Mouse (Mus musculus) embryonic facial prominence, embryonic 14.5 days (tissue): ENCODE results near the gene Hcfc1r1. TPM values are rescaled to one million over a fixed set of nuclear protein-coding genes. Genes with fewer than 3 reads are reported as not detected.

ENCODE experiments used
- ATAC-seq: fragments of 200-750 bp; cut with Nextera tagmentation; 2 replicates; pipeline ENCODE4 v1.8.0; 2017; ENCODE audit warnings: low read depth, moderate number of reproducible peaks, moderate TSS enrichment
- DNase-seq: peaks from one replicate; pipeline ENCODE4 v3.0.0-alpha.2; 2015; ENCODE audit warnings: low spot score
- H3K27ac ChIP-seq: fragments of 300-500 bp; sonication (generic); replicated peaks from 2 replicates; pipeline ENCODE4 v1.5.1; 2014; ENCODE audit warnings: low read depth, mild to moderate bottlenecking, low read length, moderate library complexity
- H3K27me3 ChIP-seq: fragments of 300-500 bp; sonication (generic); replicated peaks from 2 replicates; pipeline ENCODE4 v1.6.1; 2014; ENCODE audit warnings: low read length; ENCODE audit not compliant: control insufficient read depth, insufficient read depth
- H3K36me3 ChIP-seq: fragments of 300-500 bp; sonication (generic); 2 replicates; pipeline ENCODE4 v1.6.1; 2014; ENCODE audit warnings: low read length, mixed read lengths; ENCODE audit not compliant: control insufficient read depth, insufficient read depth
- H3K4me1 ChIP-seq: fragments of 300-500 bp; sonication (generic); 2 replicates; pipeline ENCODE4 v1.6.1; 2014; ENCODE audit warnings: antibody characterized with exemption, low read length; ENCODE audit not compliant: control insufficient read depth, insufficient read depth
- H3K4me2 ChIP-seq: fragments of 300-500 bp; sonication (generic); 2 replicates; pipeline ENCODE4 v1.6.1; 2014; ENCODE audit warnings: low read depth, mild to moderate bottlenecking, low read length, moderate library complexity, mixed read lengths
- H3K4me3 ChIP-seq: fragments of 300-500 bp; sonication (generic); 2 replicates; pipeline ENCODE4 v1.5.1; 2014; ENCODE audit warnings: low read depth, mild to moderate bottlenecking, low read length
- H3K9ac ChIP-seq: fragments of 300-500 bp; sonication (generic); 2 replicates; pipeline ENCODE4 v1.6.1; 2014; ENCODE audit warnings: low read depth, mild to moderate bottlenecking, low read length, moderate library complexity, mixed read lengths
- H3K9me3 ChIP-seq: fragments of 300-500 bp; sonication (generic); 2 replicates; pipeline ENCODE4 v1.6.1; 2016; ENCODE audit warnings: low read length; ENCODE audit not compliant: control insufficient read depth
- WGBS: fragments of 180-500 bp; shearing (Covaris S2); extraction: QIAGEN DNeasy Blood & Tissue Kit; methylation state at CpG from one replicate; pipeline ENCODE4 v1.1.7; 2014; 5-methylcytosine and 5-hydroxymethylcytosine counted together
- polyA plus RNA-seq: library from polyadenylated mRNA; unstranded; fragments of >200 nt; fragmentation: Nextera tagmentation; extraction: Ambion mirVana; gene quantifications from 2 replicates; pipeline ENCODE4 v1.2.1, GENCODE M21; 2014

Hcfc1r1 gene
- polyA plus RNA-seq, result 94.8 and 107 TPM in 2 replicates

- DNase-seq (peak; percentile 99), ATAC-seq (peak; percentile 95)
- Histone ChIP-seq H3K9ac (peak within 1 kb of the TSS; percentile 63), H3K27ac (peak within 1 kb of the TSS; percentile 77), H3K4me3 (peak within 1 kb of the TSS; percentile 60), H3K27me3 (peaks cover 17% of the 10 kb centered on the region), H3K36me3 (peaks cover 21% of the 10 kb centered on the region), H3K4me1 (peaks cover 30% of the 10 kb centered on the region), H3K9me3 (no peaks in the 10 kb centered on the region), H3K4me2 (peak within 1 kb of the TSS; percentile 97)
- WGBS, result under 1% methylated on average over 39 of the region's 45 CpGs
These were observed at the start of gene Hcfc1r1, which contains the start of gene Thoc6 for GRCm38 (mm10) chr17:23673424-23674073. Hcfc1r1 (plus strand) TSS chr17:23673596. Thoc6 (minus strand) TSS chr17:23673882.

DNA sequence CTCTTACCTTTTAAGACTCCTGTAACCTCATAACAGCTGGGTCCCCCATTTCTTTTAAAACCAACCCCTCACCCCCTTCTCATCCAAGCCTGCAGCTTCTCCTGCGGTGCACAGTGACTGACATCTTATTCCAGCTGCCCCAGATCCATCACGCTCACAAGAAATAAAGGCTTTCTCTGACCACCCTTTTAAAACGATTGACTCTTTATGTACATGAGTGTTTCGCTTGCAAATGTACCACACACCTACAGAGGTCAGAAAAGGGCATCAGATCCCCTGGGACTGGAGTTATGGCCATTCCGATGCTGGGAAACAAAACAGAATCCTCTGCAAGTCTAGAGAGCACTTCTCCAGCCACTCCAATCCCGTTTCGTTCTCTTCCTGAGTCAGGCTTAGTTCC, 45.6 kb upstream of the Hcfc1r1 start:
- H3K4me3 ChIP-seq, result no peak overlapping the region
- ATAC-seq (no peak), DNase-seq (no peak)
- 35% methylated on average over 7 of the region's 7 CpGs for WGBS
- no peak overlapping the region for H3K4me2 ChIP-seq
- no peaks in the 10 kb centered on the region; the same call in 1 of the 2 replicates for H3K27me3 ChIP-seq
- no peak overlapping the region for H3K9ac ChIP-seq
- no peaks in the 10 kb centered on the region for H3K36me3 ChIP-seq
- no peak overlapping the region for H3K27ac ChIP-seq
- no peaks in the 10 kb centered on the region for H3K9me3 ChIP-seq
- no peaks in the 10 kb centered on the region for H3K4me1 ChIP-seq

DNA sequence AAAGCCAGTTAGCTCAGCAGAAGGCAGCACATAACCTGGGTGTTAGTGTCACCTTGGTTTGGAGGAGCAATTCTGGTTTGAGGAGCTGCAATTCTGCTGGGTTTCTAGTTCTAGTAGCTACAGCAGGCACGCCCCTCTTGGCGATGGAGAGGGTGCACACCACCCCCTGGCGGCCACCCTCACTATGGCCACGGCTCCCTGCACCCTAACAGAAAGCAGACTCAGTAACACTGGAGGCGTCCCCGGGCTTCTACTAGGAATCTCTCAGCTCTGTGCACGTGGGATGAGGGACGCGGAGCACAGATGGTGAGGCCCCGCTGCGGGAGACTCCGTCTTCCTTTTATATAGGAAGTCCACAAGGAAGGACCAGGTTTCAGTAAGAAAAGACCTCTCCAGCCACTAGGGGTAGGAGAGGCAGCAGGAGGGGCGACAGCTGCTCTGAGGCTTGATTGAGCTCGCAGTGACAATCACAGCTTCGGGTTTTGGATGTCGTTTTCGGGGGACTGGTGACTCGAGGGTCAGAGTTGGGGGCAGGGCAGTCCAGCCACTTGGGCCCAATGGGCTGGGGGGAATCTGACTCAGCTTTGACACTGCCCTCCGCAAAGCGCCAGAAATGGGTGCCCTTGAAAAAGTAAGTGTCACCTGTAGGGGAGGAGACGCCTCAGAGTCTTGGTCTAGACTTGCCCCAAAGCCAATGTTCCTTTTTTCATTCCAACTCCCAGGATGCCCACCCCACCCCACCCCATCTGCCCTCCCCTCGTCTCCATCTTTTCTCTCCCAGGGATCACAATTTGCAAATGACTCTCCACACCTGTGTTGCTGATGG, 43.0 kb upstream of the Hcfc1r1 start:
- WGBS, result 14% methylated on average over 22 of the region's 22 CpGs
- peak; percentile 92 for ATAC-seq
- H3K9ac ChIP-seq, result peak overlapping the region; percentile 34

DNA sequence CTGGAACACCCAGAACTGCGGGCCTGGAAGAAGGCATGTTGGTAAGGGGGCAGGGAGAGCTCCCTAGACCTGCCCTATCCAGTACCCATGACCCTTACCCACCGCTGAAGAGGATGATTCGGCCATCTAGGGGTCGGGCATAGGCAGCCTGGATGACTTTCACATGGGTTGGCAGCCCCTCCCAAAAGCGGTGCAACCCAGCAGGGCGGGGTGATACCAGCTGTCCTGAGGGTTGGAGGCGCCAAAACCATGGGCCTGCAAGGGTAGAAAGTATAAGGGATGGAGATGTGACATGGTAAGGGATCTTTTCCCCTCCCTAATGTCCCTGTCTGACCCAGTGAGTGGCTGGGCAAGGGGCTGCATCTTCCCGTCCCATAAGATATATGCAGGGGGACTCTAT, 42.2 kb upstream of the Hcfc1r1 start:
- Histone ChIP-seq H3K4me3 (no peak overlapping the region), H3K9me3 (no peaks in the 10 kb centered on the region), H3K4me2 (no peak overlapping the region), H3K36me3 (no peaks in the 10 kb centered on the region), H3K27ac (no peak overlapping the region), H3K27me3 (no peaks in the 10 kb centered on the region), H3K4me1 (no peaks in the 10 kb centered on the region), H3K9ac (no peak overlapping the region)
- WGBS, result 82% methylated on average over 8 of the region's 8 CpGs
- ATAC-seq, result no peak
- DNase-seq, result no peak

More for the DNA sequence above, 43.0 kb upstream of the Hcfc1r1 start:
- H3K27me3 ChIP-seq, result no peaks in the 10 kb centered on the region
- peak overlapping the region; percentile 54 for H3K4me2 ChIP-seq
- DNase-seq, result peak; percentile 74
- H3K27ac ChIP-seq, result no peak overlapping the region
- H3K36me3 ChIP-seq, result no peaks in the 10 kb centered on the region
- peak overlapping the region; percentile 17; the same call in 1 of the 2 replicates for H3K4me3 ChIP-seq
- H3K4me1 ChIP-seq, result no peaks in the 10 kb centered on the region
- no peaks in the 10 kb centered on the region for H3K9me3 ChIP-seq

DNA sequence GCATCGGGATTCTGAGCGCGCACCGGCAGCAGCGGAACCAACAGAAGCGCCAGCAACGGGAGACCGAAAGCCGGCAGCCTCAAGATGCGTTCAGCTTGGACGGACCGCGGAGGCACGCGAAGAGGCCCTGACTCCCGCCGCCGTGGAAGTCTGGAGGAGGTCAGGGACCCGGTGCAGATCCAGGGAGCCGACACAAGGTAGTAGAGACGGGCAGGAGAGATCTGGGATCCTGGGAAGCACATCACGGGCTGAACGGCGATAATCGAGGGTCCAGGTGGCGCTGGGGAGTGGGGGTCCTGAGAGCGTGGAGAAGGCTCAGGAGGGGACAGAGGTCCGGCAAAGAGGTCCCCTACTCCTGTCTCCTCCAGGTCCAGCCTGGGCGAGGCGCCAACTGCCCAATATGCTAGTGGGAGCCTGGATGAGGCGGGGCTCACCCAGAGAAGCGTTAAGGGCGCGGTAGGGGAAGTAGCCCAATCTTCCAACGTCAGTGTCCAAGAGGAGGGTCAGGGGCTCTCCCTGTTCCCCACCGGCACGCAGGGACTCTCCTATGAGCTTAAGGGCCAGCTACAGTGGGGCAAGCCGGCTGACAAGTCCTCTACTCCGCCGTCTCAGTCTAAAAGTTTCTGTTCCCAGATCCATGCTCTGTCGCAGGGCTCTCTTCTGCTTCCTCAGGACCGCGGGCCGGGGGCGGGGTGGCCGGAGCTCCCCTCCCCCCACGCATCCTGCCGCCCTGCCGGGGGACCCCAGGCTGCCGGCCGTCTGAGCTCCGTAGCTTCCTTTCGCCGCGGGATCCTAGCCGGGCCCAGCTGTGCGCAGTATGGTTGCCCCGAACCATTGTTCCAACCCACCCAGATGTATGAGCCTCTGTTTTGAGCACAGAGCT, 28.5 kb upstream of the Hcfc1r1 start, which contains the start of gene Mmp25:
Mmp25 (minus strand) TSS at position 665 of the 883 bp plus-strand sequence.
- Histone ChIP-seq H3K4me3 (peak within 1 kb of the TSS; percentile 46), H3K9me3 (0 out of 2 replicates have a peak, but pooled peaks cover 5% of the 10 kb centered on the region), H3K27me3 (peaks cover 33% of the 10 kb centered on the region), H3K27ac (no peak within 1 kb of the TSS), H3K36me3 (no peaks in the 10 kb centered on the region), H3K4me1 (0 out of 2 replicates have a peak, but pooled peaks cover 3% of the 10 kb centered on the region), H3K9ac (peak within 1 kb of the TSS; percentile 59), H3K4me2 (peak within 1 kb of the TSS; percentile 83)
- DNase-seq (peak; percentile 17), ATAC-seq (peak; percentile 33; the same call in 1 of the 2 replicates)
- under 1% methylated on average over 48 of the region's 58 CpGs for WGBS

DNA sequence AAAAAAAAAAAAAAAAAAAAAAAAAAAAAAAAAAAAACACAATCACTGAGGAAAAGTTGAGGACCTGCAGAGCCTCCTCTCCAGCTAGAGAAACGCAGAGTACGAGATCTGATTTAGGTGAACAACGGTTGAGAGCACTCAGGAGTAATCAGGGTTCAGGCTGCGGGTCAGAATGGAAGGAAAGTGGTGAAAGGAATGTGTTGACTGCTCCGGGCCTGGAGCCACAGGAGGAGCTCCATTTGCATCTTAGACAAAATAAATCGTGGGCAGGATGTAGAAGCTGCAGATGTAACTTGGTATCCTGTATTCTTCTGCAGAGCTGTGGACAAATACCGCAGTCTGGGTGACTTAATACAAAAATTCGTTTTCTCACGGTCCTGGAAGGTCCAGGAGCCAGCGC, 27.5 kb upstream of the Hcfc1r1 start:
- Histone ChIP-seq H3K9me3 (0 out of 2 replicates have a peak, but pooled peaks cover 5% of the 10 kb centered on the region), H3K36me3 (no peaks in the 10 kb centered on the region), H3K4me2 (no peak overlapping the region), H3K4me1 (0 out of 2 replicates have a peak, but pooled peaks cover 3% of the 10 kb centered on the region), H3K9ac (no peak overlapping the region), H3K4me3 (no peak overlapping the region), H3K27me3 (peaks cover 33% of the 10 kb centered on the region), H3K27ac (no peak overlapping the region)
- no peak for ATAC-seq
- DNase-seq, result peak; percentile 4
- 23% methylated on average over 10 of the region's 10 CpGs for WGBS

DNA sequence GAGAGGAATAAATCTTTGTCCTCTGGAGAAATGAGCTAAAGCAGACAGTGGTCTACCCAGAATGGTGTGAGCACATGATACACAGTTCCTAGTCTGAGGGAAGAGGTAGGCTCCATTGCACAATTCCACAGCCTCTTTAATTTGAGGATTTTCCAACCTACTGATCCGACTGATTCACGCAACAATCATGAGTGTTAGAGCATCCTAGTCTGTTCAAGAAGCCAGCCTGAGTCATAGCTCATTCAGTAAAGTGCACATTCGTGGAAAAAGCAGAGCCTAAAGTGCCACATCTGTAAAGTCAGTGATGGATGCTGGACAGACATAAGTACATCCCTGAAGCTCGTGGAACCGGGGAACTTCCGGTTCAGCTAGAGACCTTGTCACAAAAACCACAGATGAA, 22.0 kb upstream of the Hcfc1r1 start:
- WGBS, result 76% methylated on average over 6 of the region's 6 CpGs
- DNase-seq (no peak), ATAC-seq (no peak)
- no peaks in the 10 kb centered on the region for H3K36me3 ChIP-seq
- H3K27ac ChIP-seq, result no peak overlapping the region
- no peaks in the 10 kb centered on the region for H3K9me3 ChIP-seq
- H3K9ac ChIP-seq, result no peak overlapping the region
- peaks cover 8% of the 10 kb centered on the region; the same call in 1 of the 2 replicates for H3K27me3 ChIP-seq
- H3K4me1 ChIP-seq, result no peaks in the 10 kb centered on the region
- H3K4me3 ChIP-seq, result no peak overlapping the region
- no peak overlapping the region for H3K4me2 ChIP-seq

DNA sequence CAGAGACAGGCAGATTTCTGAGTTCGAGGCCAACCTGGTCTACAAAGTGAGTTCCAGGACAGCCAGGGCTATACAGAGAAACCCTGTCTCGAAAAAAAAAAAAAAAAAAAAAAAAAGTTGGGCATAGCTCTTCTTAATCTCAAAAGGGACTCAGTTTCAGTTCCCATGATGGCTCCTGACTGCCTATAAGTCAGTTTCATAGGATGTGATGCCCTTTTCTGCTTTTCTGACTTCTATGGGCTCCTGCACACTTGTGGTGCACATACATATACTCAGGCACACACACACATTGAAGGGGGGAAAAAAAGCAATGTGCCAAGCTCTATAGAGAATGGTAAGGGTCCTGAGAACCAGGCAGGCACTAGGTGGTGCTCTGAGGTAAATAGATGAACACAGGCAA, 20.1 kb upstream of the Hcfc1r1 start:
- no peak overlapping the region for H3K9ac ChIP-seq
- no peaks in the 10 kb centered on the region for H3K36me3 ChIP-seq
- H3K9me3 ChIP-seq, result no peaks in the 10 kb centered on the region
- H3K4me3 ChIP-seq, result no peak overlapping the region
- H3K4me1 ChIP-seq, result no peaks in the 10 kb centered on the region
- no peak for ATAC-seq
- H3K27me3 ChIP-seq, result no peaks in the 10 kb centered on the region
- no peak overlapping the region for H3K4me2 ChIP-seq
- DNase-seq, result peak; percentile 7
- H3K27ac ChIP-seq, result no peak overlapping the region
- 66% methylated on average over 2 of the region's 2 CpGs for WGBS
